Mouse (Mus musculus) adrenal gland, postnatal 14 days (tissue): ENCODE measurements around the gene Clec2l. TPM values are rescaled to one million over a fixed set of nuclear protein-coding genes. Genes with fewer than 3 reads are reported as not detected.

Experiments used
- DNase-seq: peaks from one replicate; pipeline ENCODE4 v3.0.0; 2021; ENCODE audit warnings: mixed read lengths
- long read RNA-seq, 2 experiments: library from polyadenylated mRNA; stranded (forward); transcript quantifications; one replicate each; pipeline ENCODE4 v2.0.0; 2021
- total RNA-seq: library from RNA; stranded (reverse); gene quantifications from 2 replicates; pipeline ENCODE4 v1.2.3, GENCODE M21; 2021

The Clec2l gene
- total RNA-seq, result 3.7 TPM in 2 replicates
- long read RNA-seq, experiment 1, transcript Clec2l-201 (5 exons, 1,428 nt), result major isoform, 9 of 12 reads
- long read RNA-seq, experiment 1, partial matches to known transcripts, result 2 of 12 reads
- long read RNA-seq, experiment 1, other reads (novel, unspliced or antisense), result 1 of 12 reads
- long read RNA-seq, experiment 2, transcript Clec2l-201 (5 exons, 1,428 nt), result major isoform, 8 of 9 reads
- long read RNA-seq, experiment 2, partial matches to known transcripts, result 1 of 9 reads
- long read RNA-seq, experiment 2, other reads (novel, unspliced or antisense), result 0 of 9 reads

- peak; percentile 73 for DNase-seq
Measured at GRCm38 (mm10) chr6:38662714-38663615, at the start of gene Clec2l. TSS of gene Clec2l (plus strand) at chr6:38663069.

- no peak for DNase-seq
Measured at GRCm38 (mm10) chr6:38622406-38622805, 40.5 kb upstream of the Clec2l start.

DNA sequence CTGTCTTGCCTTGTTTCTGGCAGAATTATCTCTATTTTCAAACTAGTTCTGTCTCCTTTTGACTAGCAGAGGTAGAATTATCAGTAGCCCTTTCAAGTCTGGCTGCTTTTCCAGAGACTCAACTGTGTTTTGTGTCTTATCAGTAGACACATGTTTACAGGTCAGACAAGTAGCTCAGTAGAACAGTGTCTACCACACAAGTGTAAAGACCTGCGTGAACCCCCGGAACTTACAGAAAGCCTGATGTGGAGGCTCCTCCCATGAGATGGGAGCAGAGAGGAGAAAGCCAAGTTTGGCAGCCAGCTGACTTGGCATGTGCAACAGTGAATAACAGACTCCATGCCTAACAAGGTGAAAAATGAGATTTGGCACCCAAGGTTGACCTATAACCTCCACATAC lies 39.4 kb upstream of the Clec2l start:
- DNase-seq, result no peak

DNA sequence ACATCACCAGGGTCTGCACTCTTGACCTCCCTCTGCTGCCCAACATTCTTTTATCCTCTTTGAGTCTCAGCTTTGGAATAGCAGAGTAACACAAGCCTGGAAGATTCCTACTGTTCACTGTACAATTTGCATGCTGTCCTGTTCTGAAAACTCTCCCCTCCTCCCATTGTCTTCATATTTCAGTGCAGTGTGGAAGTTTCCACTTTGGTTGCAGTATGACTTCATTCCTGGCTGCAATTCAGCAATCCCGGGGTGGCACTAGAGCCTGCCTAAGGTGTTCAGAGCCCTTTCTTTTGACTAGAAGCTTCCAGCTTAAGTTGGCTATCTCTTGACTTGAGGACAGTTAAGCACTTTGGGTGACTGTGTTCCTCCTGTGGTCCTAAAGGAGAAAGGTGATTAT lies 38.4 kb upstream of the Clec2l start:
- peak; percentile 52 for DNase-seq

DNA sequence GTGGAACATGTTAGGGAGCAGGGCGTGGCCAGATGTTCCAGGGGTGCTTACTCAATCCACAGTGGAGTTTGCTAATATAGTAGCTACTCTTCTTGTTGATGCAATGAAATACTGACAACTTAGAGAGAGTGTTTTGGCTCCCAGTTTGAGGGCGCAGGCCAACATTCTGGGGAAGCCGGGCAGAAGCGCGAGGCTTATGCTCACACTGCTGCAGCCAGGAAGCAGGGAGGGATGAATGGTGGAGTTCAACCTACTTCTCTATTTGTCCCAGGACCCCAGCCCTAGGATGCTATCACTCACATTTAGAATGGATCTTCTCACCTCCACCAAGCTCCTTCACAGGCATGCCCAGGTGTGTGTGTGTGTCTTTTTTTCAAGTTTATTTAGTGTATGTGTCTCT lies 36.8 kb upstream of the Clec2l start:
- DNase-seq, result peak; percentile 16

GRCm38 (mm10) chr6:38627081-38627480 lies 35.8 kb upstream of the Clec2l start:
- DNase-seq, result no peak

DNA sequence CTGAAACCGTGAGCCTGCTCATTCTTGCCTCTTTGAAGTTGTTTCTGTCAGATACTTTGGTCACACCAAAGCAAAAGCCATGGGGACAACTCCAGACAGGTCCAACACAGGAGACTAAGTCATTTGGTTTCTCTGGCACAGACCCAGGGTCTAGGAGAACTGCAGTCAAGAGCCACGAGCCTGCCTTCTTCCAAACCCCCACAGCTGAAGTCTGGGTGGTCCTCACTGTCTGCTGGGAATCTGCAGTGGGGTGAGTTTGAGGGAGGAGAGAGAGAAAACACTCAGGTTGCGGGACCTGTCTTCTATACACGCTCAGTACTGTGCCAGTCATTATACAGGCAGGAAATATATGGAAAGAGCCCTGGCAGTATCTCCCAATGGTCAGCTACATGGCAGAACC lies 35.4 kb upstream of the Clec2l start:
- DNase-seq, result no peak

DNA sequence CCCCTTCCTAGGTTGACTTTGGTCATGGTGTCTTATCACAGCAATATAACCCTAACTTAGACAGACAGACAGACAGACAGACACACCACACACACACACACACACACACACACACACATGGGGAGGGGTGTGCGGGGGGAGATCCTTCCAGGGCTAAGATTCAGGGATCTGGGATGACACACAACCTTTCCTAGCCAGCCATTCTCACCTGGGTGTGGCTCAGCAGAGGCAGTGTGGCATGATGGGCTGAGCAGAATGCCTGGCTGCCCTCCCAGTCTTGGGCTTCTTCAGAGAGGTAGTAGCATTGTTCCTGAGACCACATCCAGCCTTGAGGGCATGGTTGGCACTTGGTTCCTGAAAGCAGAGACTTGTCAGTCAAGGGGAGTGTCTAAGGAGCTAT lies 33.3 kb upstream of the Clec2l start:
- DNase-seq, result no peak

DNA sequence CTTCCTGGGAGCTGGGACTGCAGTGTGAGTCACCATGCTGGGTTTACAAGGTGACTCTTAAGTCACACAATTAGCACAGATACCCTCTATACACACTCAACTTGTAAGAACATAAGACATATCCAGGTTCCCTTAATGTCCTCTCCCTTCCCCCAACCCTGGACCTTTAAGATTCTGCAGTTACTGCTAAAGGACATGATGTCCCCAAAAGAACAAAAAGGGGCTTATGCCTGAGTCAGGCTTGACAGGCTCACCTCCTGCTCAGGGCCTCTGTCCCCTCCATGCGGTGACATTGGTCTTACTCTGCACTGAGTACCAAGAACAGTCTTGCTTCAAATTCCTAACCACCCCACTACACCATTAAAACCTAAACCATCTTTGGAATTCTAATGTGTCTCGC lies 30.0 kb upstream of the Clec2l start:
- DNase-seq, result no peak

GRCm38 (mm10) chr6:38634461-38634860 lies 28.4 kb upstream of the Clec2l start:
- DNase-seq, result no peak

GRCm38 (mm10) chr6:38635941-38636851 lies 26.7 kb upstream of the Clec2l start:
- peak; percentile 64 for DNase-seq

DNA sequence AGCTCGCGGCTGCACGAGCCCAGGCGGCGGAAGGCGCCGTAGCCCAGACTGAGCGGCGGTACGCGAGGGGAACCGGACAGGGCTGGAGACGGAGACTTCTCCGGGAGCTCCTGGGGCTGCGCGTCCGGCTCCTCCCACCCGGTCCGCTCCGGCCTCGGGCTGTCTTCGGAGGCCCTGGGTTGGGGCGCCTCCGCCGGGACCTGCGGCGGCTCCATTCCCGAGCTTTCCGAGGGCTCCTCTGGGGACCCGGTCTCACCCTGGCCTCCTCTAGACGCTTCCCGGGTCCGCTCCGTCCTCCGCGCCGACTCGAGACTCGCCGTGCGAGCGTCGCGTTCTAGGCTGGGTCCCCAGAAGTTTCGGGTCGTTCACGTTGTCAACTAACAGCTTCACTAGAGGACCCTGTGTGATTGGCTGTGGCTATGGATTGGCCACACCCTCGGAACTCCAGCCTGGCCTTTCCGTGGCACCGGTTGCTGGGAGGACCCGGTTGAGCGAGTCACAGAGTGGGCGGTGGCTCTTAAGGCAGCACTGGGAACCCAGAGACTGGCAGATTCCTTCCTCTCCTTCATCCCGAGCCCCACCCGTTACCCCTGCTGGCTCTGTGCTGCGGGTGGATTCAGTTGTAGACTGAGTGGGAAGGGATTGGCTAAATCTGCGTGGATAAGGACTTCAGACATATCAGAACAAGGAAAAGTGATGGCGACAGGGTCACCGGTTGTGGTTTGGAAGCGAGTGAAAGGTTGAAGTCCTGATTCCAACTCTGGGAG lies 25.8 kb upstream of the Clec2l start, which contains the start of gene Klrg2:
Klrg2 (minus strand) TSS at position 391 of the 767 bp plus-strand sequence.
- peak; percentile 83 for DNase-seq

GRCm38 (mm10) chr6:38640401-38640800 lies 22.5 kb upstream of the Clec2l start:
- no peak for DNase-seq

DNA sequence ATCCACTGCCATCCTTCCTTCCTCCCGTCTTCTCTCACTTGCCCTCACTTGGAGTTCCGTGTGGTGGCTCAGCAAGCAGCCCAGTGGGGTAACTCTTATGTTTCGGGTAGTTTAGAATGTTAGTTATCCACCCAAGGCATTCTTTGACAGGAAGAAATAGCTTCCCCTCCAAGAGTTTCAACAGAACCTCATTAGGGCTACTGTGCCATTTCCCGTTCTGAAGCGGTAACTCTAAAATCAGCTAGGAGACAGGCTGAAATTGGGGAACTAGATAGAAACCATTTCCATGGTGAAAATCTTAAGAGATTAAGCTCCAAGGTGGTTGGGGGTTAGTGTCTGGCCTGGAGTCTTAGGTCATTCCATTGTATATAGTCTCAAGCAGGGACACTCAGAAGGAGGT lies 21.6 kb upstream of the Clec2l start:
- DNase-seq, result no peak

DNA sequence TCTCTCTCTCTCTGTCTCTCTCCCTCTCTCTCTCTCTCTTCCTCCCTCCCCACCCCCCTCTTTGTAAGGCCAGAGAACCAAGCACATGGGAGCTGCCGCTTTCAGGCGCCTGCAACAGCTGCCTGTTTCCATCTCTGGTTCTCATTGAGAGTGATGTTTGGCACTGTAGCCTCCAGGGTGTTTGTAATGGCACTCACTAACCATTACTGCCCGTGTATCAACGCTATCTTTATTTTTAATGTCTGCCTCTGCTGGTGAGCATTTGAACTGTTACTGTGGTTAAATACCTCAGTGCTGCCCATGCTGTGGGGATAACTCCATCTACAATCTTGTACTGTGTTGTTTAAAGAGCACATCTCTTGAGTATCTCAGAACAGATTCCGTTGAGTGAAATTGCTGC lies 21.2 kb upstream of the Clec2l start:
- DNase-seq, result no peak

- DNase-seq, result peak; percentile 56
Measured at GRCm38 (mm10) chr6:38642593-38642992, 20.3 kb upstream of the Clec2l start.

GRCm38 (mm10) chr6:38643039-38643438 lies 19.8 kb upstream of the Clec2l start:
- no peak for DNase-seq

GRCm38 (mm10) chr6:38649545-38649944 lies 13.3 kb upstream of the Clec2l start:
- DNase-seq, result no peak

DNA sequence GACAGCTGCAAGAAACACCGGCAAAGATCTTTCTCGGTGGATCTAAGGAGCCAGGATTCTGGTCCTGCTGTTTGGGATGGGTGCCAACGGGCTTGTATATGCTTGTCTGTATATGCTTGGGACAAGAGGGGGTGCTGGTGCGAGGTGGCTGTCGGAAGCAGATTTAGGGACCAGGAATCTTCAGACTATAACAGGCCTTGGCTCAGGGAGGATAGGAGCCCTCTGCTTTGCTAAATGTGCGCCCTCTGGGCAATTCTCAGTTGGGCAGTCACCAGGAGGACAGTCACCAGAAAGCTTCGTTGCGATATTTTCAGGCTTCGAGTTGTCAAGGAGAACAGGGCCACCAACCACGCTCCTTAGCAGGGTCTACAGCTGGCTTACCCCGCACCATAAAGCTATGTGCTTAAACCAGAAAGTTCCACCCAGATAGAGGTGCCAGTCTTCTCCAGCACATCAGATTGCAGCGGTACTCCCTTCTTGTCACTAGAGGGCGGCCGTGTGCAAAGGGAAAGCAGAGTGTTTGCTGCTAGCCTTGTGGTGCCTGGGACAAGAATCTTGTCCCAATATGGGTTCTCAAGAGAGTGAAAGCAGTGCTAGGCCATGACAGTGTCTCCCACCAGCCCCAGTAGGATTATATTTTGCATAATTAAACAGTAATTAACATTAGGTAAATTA lies 12.5 kb upstream of the Clec2l start:
- peak; percentile 83 for DNase-seq

DNA sequence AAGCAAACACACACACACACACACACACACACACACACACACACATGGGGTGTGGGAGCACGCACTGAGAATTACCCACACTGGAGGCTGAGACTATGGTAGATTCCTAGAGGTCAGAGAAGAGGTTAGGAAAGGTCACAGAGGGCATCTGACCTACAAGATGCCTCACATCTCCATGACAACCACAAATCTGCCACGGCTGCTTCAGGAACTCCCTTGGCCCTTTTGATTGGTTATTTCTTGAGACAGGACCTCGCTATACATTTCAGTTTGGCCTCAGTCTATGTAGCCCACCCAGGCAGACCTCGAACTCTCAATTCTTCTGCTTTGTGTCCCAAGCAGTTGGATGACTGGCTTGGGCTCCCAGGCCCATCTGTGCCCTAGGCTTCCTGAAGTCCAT lies 1.2 kb upstream of the Clec2l start:
- no peak for DNase-seq

- no peak for DNase-seq
Measured at GRCm38 (mm10) chr6:38669580-38669979, 6.7 kb downstream of the Clec2l start.
